Mouse (Mus musculus): Measurements from ENCODE around the gene Vps37d. TPM values are rescaled to one million over a fixed set of nuclear protein-coding genes. Genes with fewer than 3 reads are reported as not detected.
A peak's percentile ranks its signal among the peaks of the same experiment; 100 is the strongest.
"Not testable (repeated sequence)": the region's sequence is repeated elsewhere in the genome, so short reads cannot be mapped to it uniquely, and the experiment has no call there.

The Vps37d gene
- polyA plus RNA-seq, 1 experiment from 2014 or later, result 18.1 TPM

DNA sequence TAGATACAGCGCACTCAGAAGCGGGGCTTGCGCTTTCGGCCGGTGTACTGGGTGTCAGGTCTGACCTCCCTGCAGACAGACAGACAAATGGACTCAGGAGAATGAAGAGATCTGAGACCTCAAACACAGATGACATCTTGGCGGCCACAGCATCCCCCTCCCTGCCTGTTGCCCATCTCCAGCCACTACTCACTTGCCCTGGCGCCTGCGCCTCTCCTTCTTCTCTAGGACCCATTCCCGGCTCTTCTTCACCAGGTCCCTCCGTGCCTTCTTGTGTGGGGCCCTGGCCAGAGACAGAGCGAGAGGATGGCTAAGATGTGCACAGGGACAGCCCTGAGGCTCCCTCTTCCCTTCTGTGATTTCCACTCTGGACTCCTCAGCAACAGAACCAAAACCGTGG lies 24.7 kb downstream of the Vps37d start:
- DNase-seq (ENCODE audit: low read depth, low spot score) (no peak), ATAC-seq (no peak)
- POLR2A ChIA-PET, result no interaction called here
- in situ Hi-C loops (cut with MboI; ENCODE audit: low pct_unique_long_range_greater_than_20kb), result no loop called here
- CTCF ChIA-PET, result interaction anchor here (1.3 kb wide), 1 partner anchor 31 kb away, joined by 4 read pairs; the partner anchor contains the start of gene Stx1a
- H3K27me3 ChIP-seq, result no peaks in the 10 kb centered on the region
- no peak for TF ChIP-seq CTCF (IDR thresholded peaks at IDR 0.05)

DNA sequence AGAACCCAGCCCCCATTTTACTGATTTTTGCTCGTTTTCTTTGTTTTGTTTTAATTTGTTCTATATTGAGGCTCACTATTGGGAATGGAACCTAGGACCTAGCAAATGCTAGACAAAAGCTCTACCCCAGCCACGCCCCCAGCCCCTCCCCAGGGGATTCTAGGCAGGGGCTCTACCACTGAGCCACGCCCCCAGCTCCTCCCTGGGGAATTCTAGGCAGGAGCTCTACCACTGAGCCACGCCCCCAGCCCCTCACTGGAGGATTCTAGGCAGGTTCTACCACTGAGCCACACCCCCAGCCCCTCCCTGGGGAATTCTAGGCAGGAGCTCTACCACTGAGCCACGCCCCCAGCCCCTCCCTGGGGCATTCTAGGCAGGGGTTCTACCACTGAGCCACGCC lies 28.8 kb downstream of the Vps37d start:
- POLR2A ChIA-PET, result interaction anchor here (0.6 to 0.8 kb wide), 2 partner anchors 10 to 85 kb away, joined by 3 read pairs; no protein-coding TSS in a partner anchor
- DNase-seq (ENCODE audit: low read depth, low spot score); ATAC-seq; in situ Hi-C loops (cut with MboI; ENCODE audit: low pct_unique_long_range_greater_than_20kb); H3K27me3 ChIP-seq: not testable (repeated sequence)
- CTCF ChIA-PET, result interaction anchor here (1.3 to 1.5 kb wide), 2 partner anchors 15 to 34 kb away, joined by 4 to 6 read pairs; no protein-coding TSS in a partner anchor

DNA sequence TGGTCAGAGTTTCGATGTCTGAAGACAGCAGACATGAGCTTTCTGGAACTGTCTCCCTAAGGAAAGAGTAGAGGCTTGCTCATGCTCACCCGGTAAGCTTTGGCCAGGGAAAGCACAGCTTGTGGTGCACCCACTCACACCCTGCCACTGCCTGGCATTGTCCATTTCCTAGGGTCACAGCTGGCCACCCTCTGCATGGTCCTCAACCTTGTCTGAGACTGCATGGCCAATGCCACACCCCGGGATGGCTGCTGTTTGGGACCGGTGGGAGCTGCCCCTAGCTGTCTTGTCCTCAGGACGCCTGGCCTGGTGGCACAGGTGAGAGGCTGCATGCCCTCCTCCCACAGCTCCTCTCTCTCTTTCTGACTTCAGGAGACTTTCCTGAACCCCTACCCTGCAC lies 29.5 kb downstream of the Vps37d start:
- CTCF ChIA-PET, result interaction anchor here (1.3 to 1.5 kb wide), 2 partner anchors 14 to 33 kb away, joined by 4 to 6 read pairs; no protein-coding TSS in a partner anchor
- TF ChIP-seq CTCF (IDR thresholded peaks at IDR 0.05), result no peak
- POLR2A ChIA-PET, result interaction anchor here (0.6 to 0.8 kb wide), 2 partner anchors 11 to 86 kb away, joined by 3 read pairs; no protein-coding TSS in a partner anchor
- DNase-seq (ENCODE audit: low read depth, low spot score), result no peak
- no peaks in the 10 kb centered on the region for H3K27me3 ChIP-seq
- no peak for ATAC-seq
- in situ Hi-C loops (cut with MboI; ENCODE audit: low pct_unique_long_range_greater_than_20kb), result no loop called here

DNA sequence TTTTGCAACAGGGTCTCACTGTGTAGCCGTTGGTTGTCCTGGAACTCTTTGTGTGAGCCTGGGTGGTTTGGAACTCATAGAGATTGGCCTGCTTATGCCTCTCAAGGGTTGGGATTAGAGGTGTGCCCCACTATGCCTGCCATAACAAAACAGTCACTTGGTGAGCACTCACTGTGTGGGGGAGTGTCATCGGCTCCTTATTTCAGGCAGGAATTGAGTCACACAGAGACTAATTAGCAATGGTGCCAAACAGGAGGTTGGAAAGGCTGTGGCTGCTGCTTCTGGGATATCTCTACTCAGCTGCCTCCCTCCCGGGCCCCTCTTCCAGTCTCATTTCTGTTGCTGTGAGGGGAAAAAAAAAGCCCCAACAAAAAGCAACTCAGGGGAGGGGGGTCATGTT lies 33.5 kb downstream of the Vps37d start:
- CTCF ChIA-PET, result interaction anchor here (2.5 to 3.8 kb wide), 2 partner anchors 29 to 33 kb away, joined by 9 to 23 read pairs; no protein-coding TSS in a partner anchor
- TF ChIP-seq CTCF (IDR thresholded peaks at IDR 0.05), result no peak
- no peak for ATAC-seq
- in situ Hi-C loops (cut with MboI; ENCODE audit: low pct_unique_long_range_greater_than_20kb), result no loop called here
- DNase-seq (ENCODE audit: low read depth, low spot score), result no peak
- H3K27me3 ChIP-seq, result no peaks in the 10 kb centered on the region
- POLR2A ChIA-PET, result no interaction called here

DNA sequence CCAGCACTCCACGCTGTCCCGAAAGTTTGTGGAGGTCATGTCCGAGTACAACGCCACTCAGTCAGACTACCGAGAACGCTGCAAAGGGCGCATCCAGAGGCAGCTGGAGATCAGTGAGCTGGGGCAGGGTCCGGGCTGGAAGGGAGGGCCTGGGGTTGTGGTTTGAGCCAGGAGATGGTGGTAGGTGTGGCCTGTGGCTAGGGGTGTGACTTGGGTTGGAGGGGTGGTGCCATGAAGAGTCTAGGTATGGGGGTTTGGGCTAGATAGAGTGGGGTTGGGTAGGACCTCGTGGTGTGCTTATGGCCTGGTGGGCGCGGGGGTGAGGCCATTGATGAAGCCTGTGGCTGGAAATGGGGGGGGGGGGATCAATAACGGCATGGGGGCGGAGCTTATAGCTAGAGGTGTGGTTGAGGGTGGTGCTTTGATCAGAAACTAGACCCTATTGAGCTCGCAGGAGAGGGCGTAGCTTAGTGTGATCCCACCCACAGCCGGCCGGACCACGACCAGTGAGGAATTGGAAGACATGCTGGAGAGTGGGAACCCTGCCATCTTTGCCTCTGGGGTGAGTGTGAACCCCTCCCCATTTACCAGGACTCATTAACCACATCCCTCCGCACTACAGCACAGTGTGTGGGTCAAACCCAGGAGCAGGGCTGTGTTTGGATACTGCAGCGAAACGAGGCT lies 35.8 kb downstream of the Vps37d start:
- H3K27me3 ChIP-seq, result no peaks in the 10 kb centered on the region
- ChIA-PET POLR2A (no interaction called here), CTCF (interaction anchor here (1.1 to 2.3 kb wide), 3 partner anchors 22 to 321 kb away, joined by 3 to 8 read pairs (median 4); no protein-coding TSS in a partner anchor)
- in situ Hi-C loops (cut with MboI; ENCODE audit: low pct_unique_long_range_greater_than_20kb), result no loop called here
- ATAC-seq, result peak; percentile 12
- TF ChIP-seq CTCF (IDR thresholded peaks at IDR 0.05), result no peak
- no peak for DNase-seq (ENCODE audit: low read depth, low spot score)

DNA sequence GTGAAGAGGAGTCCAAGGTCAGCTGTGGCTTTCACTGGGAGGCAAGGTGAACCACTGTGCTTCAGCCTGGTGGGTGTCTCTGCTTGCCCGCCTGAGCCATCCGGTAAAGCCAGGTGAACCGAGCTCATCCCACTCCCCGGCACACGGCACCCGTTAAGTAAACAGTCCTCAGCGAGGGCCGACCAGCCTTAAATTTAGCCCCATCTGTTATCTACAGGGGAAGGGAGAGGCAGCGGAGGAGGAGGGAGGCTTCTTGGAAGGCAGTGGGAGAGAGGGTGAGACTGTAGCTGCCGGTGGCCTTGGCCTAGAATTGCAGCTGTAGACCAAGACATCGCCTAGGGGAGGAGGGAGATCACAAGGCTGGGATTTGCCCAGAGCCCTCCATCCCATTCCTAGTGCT lies 37.3 kb downstream of the Vps37d start:
- TF ChIP-seq CTCF (IDR thresholded peaks at IDR 0.05), result no peak
- no peaks in the 10 kb centered on the region for H3K27me3 ChIP-seq
- DNase-seq (ENCODE audit: low read depth, low spot score) (no peak), ATAC-seq (no peak)
- ChIA-PET POLR2A (interaction anchor here (0.5 kb wide), 1 partner anchor 496 kb away, joined by 3 read pairs; no protein-coding TSS in a partner anchor), CTCF (interaction anchor here (0.9 to 2.3 kb wide), 7 partner anchors 11 to 35 kb away, joined by 3 to 11 read pairs (median 5); partner anchors contain the start of gene Stx1a)
- in situ Hi-C loops (cut with MboI; ENCODE audit: low pct_unique_long_range_greater_than_20kb), result no loop called here

DNA sequence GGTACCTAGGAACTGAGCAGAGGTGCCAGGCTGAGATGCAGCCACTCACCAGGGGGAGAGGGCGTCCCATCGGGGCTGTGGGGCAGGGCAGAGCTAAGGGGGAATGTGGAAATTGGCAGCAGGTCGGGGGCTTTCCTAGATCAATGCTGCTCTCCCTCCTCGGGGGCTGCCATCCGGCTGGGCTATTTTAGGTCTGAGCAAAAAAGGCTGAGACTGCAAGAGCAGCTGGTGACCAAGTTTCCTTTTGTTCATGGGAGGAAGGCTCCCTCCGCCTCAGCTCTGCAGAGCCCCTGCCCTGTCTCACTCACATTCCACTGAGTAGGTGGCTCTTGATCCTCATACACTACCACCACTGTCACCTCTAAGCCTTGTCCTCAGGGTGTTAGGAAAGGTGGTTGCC lies 38.0 kb downstream of the Vps37d start:
- no peak for DNase-seq (ENCODE audit: low read depth, low spot score)
- ChIA-PET CTCF (interaction anchor here (2.2 to 2.3 kb wide), 2 partner anchors 17 to 20 kb away, joined by 8 to 11 read pairs; partner anchors contain the start of gene Stx1a), POLR2A (no interaction called here)
- no peaks in the 10 kb centered on the region for H3K27me3 ChIP-seq
- in situ Hi-C loops (cut with MboI; ENCODE audit: low pct_unique_long_range_greater_than_20kb), result no loop called here
- no peak for ATAC-seq
- TF ChIP-seq CTCF (IDR thresholded peaks at IDR 0.05), result no peak

DNA sequence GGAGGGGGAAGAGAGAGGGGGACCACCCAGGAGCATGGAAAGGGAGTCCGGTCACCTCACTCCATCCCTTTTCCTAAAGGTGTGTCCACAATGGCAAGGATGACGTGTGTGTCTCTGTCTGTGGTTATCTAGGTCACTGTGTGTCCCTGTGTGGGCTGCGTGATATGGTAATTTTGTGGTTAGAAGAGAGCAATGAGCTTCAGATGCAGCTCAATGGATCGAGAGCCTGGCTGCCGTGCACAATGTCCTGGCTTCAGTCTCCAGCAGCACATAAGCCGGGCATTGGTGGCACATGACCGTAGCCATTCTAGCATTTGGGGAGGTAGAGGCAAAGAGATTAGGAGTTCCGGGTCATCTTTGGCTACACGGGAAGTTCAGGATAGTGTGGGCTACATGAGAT lies 38.5 kb downstream of the Vps37d start:
- in situ Hi-C loops (cut with MboI; ENCODE audit: low pct_unique_long_range_greater_than_20kb), result no loop called here
- no peak for TF ChIP-seq CTCF (IDR thresholded peaks at IDR 0.05)
- ATAC-seq, result no peak
- no peaks in the 10 kb centered on the region for H3K27me3 ChIP-seq
- ChIA-PET POLR2A (no interaction called here), CTCF (interaction anchor here (2.2 to 2.3 kb wide), 2 partner anchors 17 to 19 kb away, joined by 8 to 11 read pairs; partner anchors contain the start of gene Stx1a)
- no peak for DNase-seq (ENCODE audit: low read depth, low spot score)

DNA sequence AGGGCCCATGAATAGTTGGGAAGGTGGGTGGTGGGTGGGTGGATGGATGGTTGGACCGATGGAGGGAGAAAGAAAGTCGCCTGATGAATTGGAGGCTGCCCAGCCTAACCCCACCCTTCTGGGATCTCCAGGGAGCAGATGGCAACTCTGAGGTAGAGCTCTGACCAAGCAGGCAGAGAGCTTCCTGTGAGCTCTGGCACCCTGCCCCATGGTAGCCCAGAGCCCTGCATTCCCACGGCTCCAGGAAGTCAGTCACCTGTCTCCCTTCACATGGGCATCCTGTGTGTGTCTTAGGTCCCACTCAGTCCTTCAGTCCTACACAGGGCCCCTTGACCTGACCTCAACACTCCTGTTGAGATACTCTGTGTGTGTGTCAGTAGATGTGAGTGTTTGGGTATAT lies 40.1 kb downstream of the Vps37d start:
- POLR2A ChIA-PET, result no interaction called here

DNA sequence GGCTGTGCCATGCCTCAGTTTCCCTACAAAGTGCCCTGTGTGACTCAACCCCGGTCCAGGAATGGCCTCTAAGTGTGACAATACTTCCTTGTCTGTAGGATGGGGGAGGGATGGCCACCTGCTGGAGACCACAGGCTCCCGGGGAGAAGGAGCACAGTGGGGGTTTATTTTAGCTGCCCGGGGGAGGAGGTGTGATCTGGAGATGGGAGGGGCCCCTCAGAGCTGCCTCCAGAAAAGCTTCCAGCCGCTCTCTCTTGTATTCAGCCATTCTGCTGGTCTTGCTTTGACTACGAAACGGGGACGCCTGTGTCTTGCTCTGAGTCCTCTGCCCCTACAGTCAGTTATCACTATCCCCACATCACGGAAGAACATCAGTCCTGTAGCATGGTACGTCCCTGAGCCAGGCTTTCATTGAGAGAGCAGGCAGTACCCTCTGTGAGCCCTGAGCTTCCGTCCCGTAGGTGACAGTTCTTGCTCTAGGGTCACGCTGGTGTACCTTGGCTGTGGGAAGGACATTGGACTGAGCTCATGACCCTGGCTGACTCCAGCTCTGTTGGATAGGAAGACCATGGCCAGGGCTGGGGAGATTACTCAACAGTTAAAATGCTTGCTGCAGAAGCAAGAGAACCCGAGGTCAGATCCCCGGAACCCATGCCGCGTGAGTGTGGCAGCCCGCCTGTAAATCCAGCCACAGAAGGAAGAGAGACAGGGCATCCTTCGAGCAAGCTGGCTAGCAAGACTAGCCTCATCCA lies 42.3 kb downstream of the Vps37d start:
- DNase-seq (ENCODE audit: low read depth, low spot score) (no peak), ATAC-seq (no peak)
- in situ Hi-C loops (cut with MboI; ENCODE audit: low pct_unique_long_range_greater_than_20kb), result no loop called here
- ChIA-PET CTCF (interaction anchor here (1.3 to 4.0 kb wide), 4 partner anchors 13 to 19 kb away, joined by 3 to 24 read pairs (median 6); partner anchors contain the start of gene Stx1a), POLR2A (interaction anchor here (0.9 kb wide), 1 partner anchor 20 kb away, joined by 3 read pairs; no protein-coding TSS in a partner anchor)
- no peaks in the 10 kb centered on the region for H3K27me3 ChIP-seq
- TF ChIP-seq CTCF (IDR thresholded peaks at IDR 0.05), result no peak

More for the DNA sequence above, 40.1 kb downstream of the Vps37d start:
- DNase-seq (ENCODE audit: low read depth, low spot score) (no peak), ATAC-seq (no peak)
- CTCF ChIA-PET, result interaction anchor here (4.0 kb wide), 1 partner anchor 21 kb away, joined by 24 read pairs; no protein-coding TSS in a partner anchor
- in situ Hi-C loops (cut with MboI; ENCODE audit: low pct_unique_long_range_greater_than_20kb), result no loop called here
- no peaks in the 10 kb centered on the region for H3K27me3 ChIP-seq
- no peak for TF ChIP-seq CTCF (IDR thresholded peaks at IDR 0.05)
